8 mouse cellular contexts compared by ENCODE assay signal in genomic region chr9:32709764-32710734, GRCm38 (mm10).
DNase-seq lines count a peak whose midpoint lies in the region; ATAC-seq and TF ChIP-seq lines count a peak whose summit lies in the region.

No protein-coding gene starts in this region.

- no peaks in the 10 kb centered on the region for H3K27me3 ChIP-seq in heart, adult 2 months (ENCODE audit: control insufficient read depth, insufficient read depth, low read length)
- no peaks in the 10 kb centered on the region for H3K27me3 ChIP-seq in thymus, adult 2 months (ENCODE audit: control insufficient read depth, insufficient read depth, low read length)
- no peaks in the 10 kb centered on the region for H3K27me3 ChIP-seq in limb, embryonic 12.5 days
- H3K27me3 ChIP-seq in stomach, postnatal 0 days (ENCODE audit: control insufficient read depth, insufficient read depth, low read length): no peaks in the 10 kb centered on the region

- peaks cover 67% of the 10 kb centered on the region for H3K36me3 ChIP-seq in heart, adult 2 months (ENCODE audit: control insufficient read depth, insufficient read depth, low read length)
- peaks cover 79% of the 10 kb centered on the region for H3K36me3 ChIP-seq in thymus, adult 2 months (ENCODE audit: control insufficient read depth, insufficient read depth, low read length)
- no peaks in the 10 kb centered on the region for H3K36me3 ChIP-seq in limb, embryonic 12.5 days
- no peaks in the 10 kb centered on the region for H3K36me3 ChIP-seq in stomach, postnatal 0 days (ENCODE audit: control insufficient read depth, insufficient read depth, low read length)

- H3K9me3 ChIP-seq in limb, embryonic 12.5 days: no peaks in the 10 kb centered on the region
- H3K9me3 ChIP-seq in stomach, postnatal 0 days (ENCODE audit: control insufficient read depth, low read length): no peaks in the 10 kb centered on the region

- H3K79me2 ChIP-seq in heart, adult 2 months (replicated peaks; ENCODE audit: control insufficient read depth, insufficient read depth, low read length): peaks cover 6% of the 10 kb centered on the region

- no peak for DNase-seq in heart, adult 2 months
- no peak for DNase-seq in heart, adult 18-20 months
- DNase-seq in thymus, adult 2 months: no peak
- DNase-seq in thymus, postnatal 10 days (ENCODE audit: low spot score in 2 of 2): no peak
- DNase-seq in stomach, postnatal 0 days (ENCODE audit: low spot score): no peak
- DNase-seq in left cerebral cortex, postnatal 25 days (ENCODE audit: low spot score in 2 of 2): no peak
- no peak for DNase-seq in cerebellum, adult 11 months

- TF ChIP-seq CTCF in heart, adult 2 months (IDR thresholded peaks at IDR 0.05): no peak
- TF ChIP-seq CTCF in thymus, adult 2 months (IDR thresholded peaks at IDR 0.05; ENCODE audit: borderline replicate concordance, control insufficient read depth, extremely low read depth, insufficient read depth, low read length, poor library complexity): no peak
- TF ChIP-seq CTCF in stomach, postnatal 0 days (IDR thresholded peaks at IDR 0.05; ENCODE audit: low read depth): no peak

- intact Hi-C loops in heart, adult 2 months (cut with DNase I): loop anchor here (2.0 to 10.0 kb wide), 2 partner anchors 13 to 195 kb away; no protein-coding TSS in a partner anchor
- intact Hi-C loops in left cerebral cortex, postnatal 25 days (cut with DNase I): no loop called here

- TF ChIP-seq POLR2A in heart, adult 2 months (IDR thresholded peaks at IDR 0.05; ENCODE audit: insufficient read depth, low read depth, low read length): no peak
- no peak for TF ChIP-seq POLR2A in thymus, adult 2 months (IDR thresholded peaks at IDR 0.05; ENCODE audit: control insufficient read depth, extremely low read depth, insufficient read depth, low read length, poor library complexity)

- H3K4me2 ChIP-seq in limb, embryonic 12.5 days: peak overlapping the region; percentile 9
- H3K4me2 ChIP-seq in stomach, postnatal 0 days (replicated peaks; ENCODE audit: low read depth): no peak overlapping the region

- peak overlapping the region; percentile 39 for H3K9ac ChIP-seq in heart, adult 2 months (ENCODE audit: low read depth, low read length)
- no peak overlapping the region; the same call in 1 of the 2 replicates for H3K9ac ChIP-seq in limb, embryonic 12.5 days (replicated peaks)
- H3K9ac ChIP-seq in stomach, postnatal 0 days (ENCODE audit: low read length): no peak overlapping the region

- whole genome bisulfite sequencing in heart, adult 2 months: 40% methylated on average over 17 of the region's 17 CpGs
- 19% methylated on average over 17 of the region's 17 CpGs for WGBS in thymus, adult 2 months
- WGBS in limb, embryonic 12.5 days: 74% methylated on average over 17 of the region's 17 CpGs
- WGBS in stomach, postnatal 0 days: 60% methylated on average over 17 of the region's 17 CpGs

- no peak for TF ChIP-seq EP300 in heart, adult 2 months (IDR thresholded peaks at IDR 0.05; ENCODE audit: insufficient read depth, low read depth, low read length)
- no peak for TF ChIP-seq EP300 in stomach, postnatal 0 days (optimal IDR thresholded peaks at IDR 0.05)

- no peak for ATAC-seq in limb, embryonic 12.5 days (ENCODE audit: insufficient number of reproducible peaks, insufficient read depth, low FRiP score, low TSS enrichment, low read depth)
- no peak for ATAC-seq in stomach, postnatal 0 days (ENCODE audit: low FRiP score, low TSS enrichment)

- peaks cover 41% of the 10 kb centered on the region for H3K4me1 ChIP-seq in heart, adult 2 months (ENCODE audit: control insufficient read depth, insufficient read depth, low read length)
- peaks cover 62% of the 10 kb centered on the region for H3K4me1 ChIP-seq in thymus, adult 2 months (replicated peaks; ENCODE audit: control insufficient read depth, insufficient read depth, low read length)
- peaks cover 93% of the 10 kb centered on the region for H3K4me1 ChIP-seq in limb, embryonic 12.5 days (replicated peaks)
- H3K4me1 ChIP-seq in stomach, postnatal 0 days (replicated peaks; ENCODE audit: control insufficient read depth, insufficient read depth): peaks cover 3% of the 10 kb centered on the region; the same call in 1 of the 2 replicates

- H3K4me3 ChIP-seq in heart, adult 2 months: peak overlapping the region; percentile 25
- peak overlapping the region; percentile 38 for H3K4me3 ChIP-seq in thymus, adult 2 months (ENCODE audit: control insufficient read depth, insufficient read depth, low read length)
- no peak overlapping the region for H3K4me3 ChIP-seq in limb, embryonic 12.5 days (replicated peaks)
- H3K4me3 ChIP-seq in stomach, postnatal 0 days (ENCODE audit: low read depth, low read length): no peak overlapping the region

- peak overlapping the region; percentile 80 for H3K27ac ChIP-seq in heart, adult 2 months
- peak overlapping the region; percentile 89 for H3K27ac ChIP-seq in thymus, adult 2 months (ENCODE audit: control insufficient read depth, insufficient read depth, low read length)
- peak overlapping the region; percentile 67; the same call in 1 of the 2 replicates for H3K27ac ChIP-seq in limb, embryonic 12.5 days
- H3K27ac ChIP-seq in stomach, postnatal 0 days (replicated peaks): 0 out of 2 replicates have a peak overlapping the region, but pooled peaks have one; percentile 56

Comparison
In these comparisons a context has a peak if more than half of its experiments do, and no peak if none do; other contexts are left out.
1. H3K4me3 ChIP-seq: peak in heart, adult 2 months (single experiment) and thymus, adult 2 months (single experiment); none in limb, embryonic 12.5 days (single experiment) and stomach, postnatal 0 days (single experiment).
2. Peak in every context shown above with its lines, with median percentiles within 50 percentile points of each other: H3K27ac ChIP-seq.